Mouse (Mus musculus) intestine, postnatal 0 days (tissue): ENCODE data around the gene Susd3. TPM values are rescaled to one million over a fixed set of nuclear protein-coding genes. Genes with fewer than 3 reads are reported as not detected.

Source experiments
- ATAC-seq: fragments of 200-750 bp; cut with Nextera tagmentation; 2 replicates; pipeline ENCODE4 v1.8.0; 2017; ENCODE audit warnings: mild to moderate bottlenecking, moderate TSS enrichment, moderate library complexity
- H3K27ac ChIP-seq: fragments of 300-500 bp; sonication (generic); 2 replicates; pipeline ENCODE4 v1.5.1; 2014; ENCODE audit warnings: mild to moderate bottlenecking, low read depth, low read length, moderate library complexity
- H3K27me3 ChIP-seq: fragments of 300-500 bp; sonication (generic); replicated peaks from 2 replicates; pipeline ENCODE4 v1.6.1; 2014; ENCODE audit warnings: low read length, mixed read lengths; ENCODE audit not compliant: control insufficient read depth, insufficient read depth
- H3K36me3 ChIP-seq: fragments of 300-500 bp; sonication (generic); 2 replicates; pipeline ENCODE4 v1.6.1; 2014; ENCODE audit warnings: mild to moderate bottlenecking, moderate library complexity; ENCODE audit not compliant: control insufficient read depth, insufficient read depth
- H3K4me1 ChIP-seq: fragments of 300-500 bp; sonication (generic); replicated peaks from 2 replicates; pipeline ENCODE4 v1.6.1; 2014; ENCODE audit warnings: antibody characterized with exemption, low read length, mixed read lengths; ENCODE audit not compliant: control insufficient read depth, insufficient read depth
- H3K4me2 ChIP-seq: fragments of 300-500 bp; sonication (generic); replicated peaks from 2 replicates; pipeline ENCODE4 v1.6.1; 2014; ENCODE audit warnings: low read depth, mild to moderate bottlenecking, moderate library complexity
- H3K4me3 ChIP-seq: fragments of 300-500 bp; sonication (generic); 2 replicates; pipeline ENCODE4 v1.5.1; 2014; ENCODE audit warnings: low read depth, low read length
- H3K9ac ChIP-seq: fragments of 300-500 bp; sonication (generic); 2 replicates; pipeline ENCODE4 v1.6.1; 2014; ENCODE audit warnings: mild to moderate bottlenecking, low read depth, low read length
- H3K9me3 ChIP-seq: fragments of 300-500 bp; sonication (generic); 2 replicates; pipeline ENCODE4 v1.6.1; 2016; ENCODE audit warnings: mixed run types; ENCODE audit not compliant: control insufficient read depth
- CTCF ChIP-seq: sonication (generic); IDR thresholded peaks from 2 replicates; pipeline ENCODE4 v1.5.1; 2016; ENCODE audit warnings: low read depth, mild to moderate bottlenecking, control low read depth, antibody characterized with exemption, moderate library complexity
- WGBS: fragments of 180-500 bp; shearing (Covaris S2); extraction: QIAGEN DNeasy Blood & Tissue Kit; methylation state at CpG from one replicate; pipeline ENCODE4 v1.1.7; 2014; 5-methylcytosine and 5-hydroxymethylcytosine counted together
- polyA plus RNA-seq: library from polyadenylated mRNA; unstranded; fragments of >200 nt; fragmentation: Nextera tagmentation; extraction: Ambion mirVana; gene quantifications from 2 replicates; pipeline ENCODE4 v1.2.1, GENCODE M21; 2015

Gene Susd3
- polyA plus RNA-seq, 1 experiment from 2014 or later = 1.3 TPM

DNA sequence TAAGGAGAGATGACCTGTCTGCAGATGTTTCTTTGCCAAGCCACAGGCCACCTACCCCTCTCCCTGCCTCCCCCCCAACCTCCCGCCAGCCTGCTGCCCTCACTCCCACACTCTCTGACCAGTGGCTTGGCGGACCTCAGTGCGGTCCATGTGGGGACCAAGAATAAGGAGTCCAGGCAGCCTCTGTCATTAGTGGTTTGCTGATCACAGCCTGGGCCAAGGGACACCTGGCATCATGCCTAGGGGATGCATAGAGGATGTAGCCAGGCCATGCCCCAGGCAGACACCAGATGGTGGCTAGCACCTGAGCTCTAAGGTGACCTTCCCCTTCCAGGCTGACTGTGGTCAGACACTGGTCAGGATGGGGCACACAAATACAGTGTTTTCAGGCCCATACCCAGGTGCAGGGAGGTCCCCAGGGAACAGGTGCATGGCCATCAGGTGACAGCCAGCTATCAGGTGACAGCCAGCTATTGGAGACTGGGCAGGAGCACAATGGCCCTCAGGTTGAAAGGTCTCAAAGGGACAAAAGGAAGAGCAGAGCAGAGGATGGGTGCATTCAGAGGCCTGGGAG is 67.0 kb downstream of the Susd3 start:
- no peak overlapping the region for H3K4me3 ChIP-seq
- no peaks in the 10 kb centered on the region for H3K9me3 ChIP-seq
- H3K27me3 ChIP-seq = no peaks in the 10 kb centered on the region
- WGBS = 96% methylated on average over 3 of the region's 3 CpGs
- no peak overlapping the region for H3K9ac ChIP-seq
- no peak overlapping the region for H3K4me2 ChIP-seq
- no peak for ATAC-seq
- no peaks in the 10 kb centered on the region for H3K36me3 ChIP-seq
- no peak overlapping the region for H3K27ac ChIP-seq
- no peaks in the 10 kb centered on the region for H3K4me1 ChIP-seq
- no peak for TF ChIP-seq CTCF

DNA sequence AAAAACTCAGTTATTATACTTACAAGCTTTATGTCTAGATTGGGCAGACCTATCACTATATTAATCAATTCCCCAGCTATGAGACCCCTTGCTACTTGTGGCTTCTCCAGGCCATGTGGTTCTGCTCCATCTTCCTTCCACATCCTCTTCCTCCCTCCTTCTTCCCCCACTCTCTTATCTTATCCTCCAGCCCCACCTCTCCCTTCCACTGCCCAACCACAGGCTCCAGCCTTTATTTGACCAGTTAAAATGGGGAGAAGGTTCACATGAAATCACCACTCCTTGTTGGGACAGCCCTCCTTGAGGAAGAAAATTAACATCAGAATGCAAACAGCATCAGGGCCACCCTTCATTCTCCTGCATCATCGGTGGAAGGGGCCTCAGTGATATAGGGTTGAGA is 67.8 kb downstream of the Susd3 start:
- no peaks in the 10 kb centered on the region for H3K9me3 ChIP-seq
- H3K4me1 ChIP-seq = no peaks in the 10 kb centered on the region
- no peaks in the 10 kb centered on the region for H3K36me3 ChIP-seq
- no peak overlapping the region for H3K4me3 ChIP-seq
- WGBS = 41% methylated on average over 1 of the region's 1 CpGs
- H3K27me3 ChIP-seq = no peaks in the 10 kb centered on the region
- no peak for TF ChIP-seq CTCF
- no peak overlapping the region for H3K9ac ChIP-seq
- H3K27ac ChIP-seq = no peak overlapping the region
- ATAC-seq = no peak
- H3K4me2 ChIP-seq = no peak overlapping the region

Other genes starting within 250 kb of the Susd3 start
- gene Wnk2, start 100.7 kb downstream of the Susd3 start, polyA plus RNA-seq = 1.7 and 2.3 TPM in 2 replicates
- gene Ninj1, start 61.2 kb downstream of the Susd3 start, polyA plus RNA-seq = 108 and 111 TPM in 2 replicates
- 105 and 117 TPM in 2 replicates for gene Card19, start 32.7 kb downstream of the Susd3 start, polyA plus RNA-seq
- 0.60 and 0.61 TPM in 2 replicates for gene Fgd3, start 71.6 kb upstream of the Susd3 start, polyA plus RNA-seq
- gene Bicd2, start 92.9 kb upstream of the Susd3 start, polyA plus RNA-seq = 8.9 and 9.3 TPM in 2 replicates
- gene Ippk, start 172.5 kb upstream of the Susd3 start, polyA plus RNA-seq = 10.4 and 11.5 TPM in 2 replicates
- gene Tes3-ps, start 244.6 kb upstream of the Susd3 start, polyA plus RNA-seq = 0.55 and 0.57 TPM in 2 replicates